Mouse (Mus musculus): ENCODE results near the gene Map2.

Map2 gene

DNA sequence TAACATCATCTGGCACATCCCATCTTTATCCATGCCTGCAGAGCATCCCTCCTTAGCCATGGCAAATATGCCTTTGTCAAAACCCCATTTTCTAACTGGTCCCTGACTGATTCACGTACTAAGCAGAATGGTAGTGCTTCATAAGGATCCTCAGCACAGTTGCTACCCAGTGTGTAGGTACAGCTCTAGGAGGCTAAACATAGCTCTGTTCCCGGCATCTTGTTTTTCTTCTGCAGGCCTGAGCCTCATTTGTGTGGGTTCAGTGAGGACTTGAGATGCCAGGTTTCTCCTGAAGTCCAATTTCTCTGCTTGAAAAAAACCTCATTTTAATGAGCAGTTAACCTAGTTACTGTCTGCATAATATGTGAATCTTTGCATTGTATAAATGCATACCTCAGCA lies 30.4 kb downstream of the Map2 start:
- DNase-seq (ENCODE audit: low read depth, low spot score), result no peak

DNA sequence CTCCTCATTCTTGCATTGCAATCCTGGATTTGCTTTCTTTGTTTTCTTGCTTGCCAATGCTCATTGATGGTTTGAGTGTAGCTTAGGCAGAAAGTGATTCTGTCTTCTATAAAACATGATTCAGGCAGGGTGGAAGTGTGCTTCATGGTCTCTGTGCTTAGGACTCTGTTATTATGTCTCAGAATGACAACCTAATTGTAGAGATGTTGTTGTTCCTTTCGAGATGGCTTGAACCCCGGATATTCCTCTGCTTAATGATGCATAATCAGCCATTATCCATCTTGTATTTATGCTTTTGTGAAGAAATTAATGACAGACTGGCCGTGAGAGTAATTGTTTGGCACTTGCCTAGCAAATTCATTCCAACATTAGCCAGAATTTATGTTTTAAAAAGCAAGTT lies 31.8 kb downstream of the Map2 start:
- no peak for DNase-seq (ENCODE audit: low read depth, low spot score)

DNA sequence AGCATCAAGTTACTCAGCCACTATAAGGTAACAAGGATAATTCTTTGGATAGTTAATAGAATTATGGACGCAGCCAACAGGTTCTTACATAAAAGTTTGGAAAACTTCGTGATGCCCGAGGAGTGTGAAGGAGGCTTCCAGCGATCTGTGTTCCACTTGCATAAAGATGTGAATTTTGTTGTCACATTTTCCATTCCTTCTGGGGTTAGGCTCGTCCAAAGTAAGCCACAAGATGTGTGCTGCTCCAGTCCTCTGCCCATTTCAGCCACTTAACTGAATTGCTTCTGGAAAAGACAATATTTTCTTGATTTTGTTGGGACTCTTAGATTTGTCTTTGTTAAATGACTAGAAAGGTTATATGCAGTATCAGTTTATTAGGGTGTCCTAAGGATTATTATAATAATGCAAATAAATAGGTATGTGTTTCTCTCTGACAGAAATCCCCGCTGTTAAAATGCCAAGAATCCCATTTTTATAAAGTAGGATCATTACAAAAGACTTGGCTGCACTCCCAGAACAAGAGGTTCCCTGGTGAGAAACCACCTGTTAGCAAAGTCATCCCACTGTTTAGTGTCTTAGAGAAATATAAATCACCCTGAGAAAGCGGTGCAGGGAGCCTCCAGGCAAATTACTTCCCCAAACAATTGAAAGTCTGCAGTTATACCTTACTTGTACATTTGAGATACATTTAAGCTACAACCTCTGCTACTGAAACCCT lies 36.2 kb downstream of the Map2 start:
- DNase-seq (ENCODE audit: low read depth, low spot score), result peak; percentile 12

DNA sequence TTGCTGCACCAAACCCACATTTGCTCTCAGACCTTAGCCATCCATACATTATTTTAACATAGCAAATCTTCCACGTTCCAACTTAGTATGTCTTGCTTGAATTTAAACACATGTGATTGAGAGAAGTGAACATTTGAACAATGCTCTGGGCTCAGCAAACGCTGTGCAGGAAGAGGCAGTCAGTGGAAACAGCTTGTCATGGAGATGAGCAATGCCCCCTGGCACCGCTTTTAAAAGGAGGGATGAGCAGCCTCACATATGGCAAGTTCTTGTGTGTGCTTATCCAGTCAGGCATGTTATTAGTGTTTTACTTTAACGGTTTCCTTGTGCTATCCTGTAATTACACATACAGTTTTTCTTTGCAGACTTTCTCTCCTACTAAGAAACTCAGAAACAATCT lies 46.4 kb downstream of the Map2 start:
- no peak for DNase-seq (ENCODE audit: low read depth, low spot score)

DNA sequence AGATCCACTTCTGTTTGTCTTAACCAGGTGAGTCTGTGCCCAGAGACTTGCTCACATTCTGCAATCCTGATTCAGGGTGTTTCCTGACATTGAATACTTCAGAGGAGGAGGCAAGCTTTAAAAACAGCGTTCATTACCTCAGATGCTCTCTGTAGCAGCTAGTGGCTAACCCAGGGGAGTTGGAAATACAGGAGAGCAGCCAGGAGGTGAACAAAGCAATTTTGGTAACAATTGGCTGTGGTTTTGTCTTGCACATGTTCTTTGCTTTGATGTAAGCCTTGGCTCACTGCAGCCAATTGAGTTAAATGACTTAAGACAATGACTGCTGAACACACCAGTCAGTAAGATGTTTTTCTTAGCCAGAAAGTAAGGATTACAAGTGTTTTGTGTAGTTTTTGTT lies 48.3 kb downstream of the Map2 start:
- peak; percentile 7 for DNase-seq (ENCODE audit: low read depth, low spot score)

DNA sequence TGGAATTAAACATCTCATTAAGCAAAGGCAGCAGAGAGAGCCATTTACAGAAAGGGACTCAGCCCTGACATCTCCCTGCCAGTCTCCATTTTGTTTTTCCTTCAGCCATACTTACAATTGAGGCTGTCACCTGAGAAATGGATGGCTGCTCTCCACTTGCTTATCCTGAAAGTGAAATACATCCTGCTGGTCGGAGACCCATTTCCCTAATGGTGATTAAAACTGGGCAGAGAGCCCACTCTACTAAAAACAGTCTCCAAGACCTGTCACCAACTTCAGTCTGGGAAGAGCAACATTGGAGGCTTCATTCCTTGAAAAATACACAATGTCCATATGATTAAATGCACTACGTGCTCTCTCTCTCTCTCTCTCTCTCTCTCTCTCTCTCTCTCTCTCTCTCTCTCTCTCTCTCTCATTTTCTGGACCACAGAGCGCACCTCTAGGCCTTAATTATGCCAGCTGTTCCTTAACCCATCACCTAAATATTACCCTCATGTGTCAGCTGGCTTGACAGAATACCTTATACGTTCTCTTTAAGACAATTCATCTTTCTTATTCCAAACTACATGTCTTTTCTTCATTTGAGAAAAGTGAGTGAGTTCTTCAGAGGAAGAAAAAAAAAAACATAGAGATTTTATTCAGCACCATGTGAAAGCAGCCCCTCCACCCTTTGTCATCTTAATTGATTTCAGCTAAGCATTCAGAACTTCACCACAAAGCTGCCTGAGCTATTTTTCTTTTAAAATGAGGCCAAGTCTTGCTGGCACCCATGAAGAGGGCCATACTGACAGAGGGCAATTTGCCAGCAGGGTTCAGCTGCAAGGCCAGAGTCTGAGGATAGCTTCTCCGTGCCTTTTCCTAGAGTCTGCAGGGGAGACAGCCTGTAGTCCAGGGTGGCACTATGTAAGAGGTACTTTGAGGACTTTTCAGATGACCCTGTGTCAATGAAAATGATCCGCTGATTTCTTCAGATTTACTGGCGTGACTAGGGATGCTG lies 51.6 kb downstream of the Map2 start:
- no peak for DNase-seq (ENCODE audit: low read depth, low spot score)

DNA sequence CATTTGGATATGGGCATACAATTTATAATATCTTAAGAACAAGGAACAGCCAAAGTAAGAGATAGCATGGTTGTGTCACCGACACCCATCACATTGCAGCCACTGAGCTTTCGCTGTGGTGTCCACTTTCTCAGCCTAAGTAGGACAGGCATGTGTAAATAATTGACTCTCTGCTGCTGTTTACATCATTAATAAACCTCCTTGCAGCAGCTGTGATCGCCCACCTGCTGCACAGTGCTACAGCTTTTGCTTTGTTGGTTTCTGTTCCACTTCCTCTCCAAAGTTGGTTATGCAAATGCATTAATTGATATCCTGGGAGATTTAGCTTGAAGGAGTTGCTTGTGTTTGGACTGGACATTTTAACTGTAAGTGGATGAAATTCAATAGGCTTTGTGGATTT lies 53.1 kb downstream of the Map2 start:
- DNase-seq (ENCODE audit: low read depth, low spot score), result no peak

DNA sequence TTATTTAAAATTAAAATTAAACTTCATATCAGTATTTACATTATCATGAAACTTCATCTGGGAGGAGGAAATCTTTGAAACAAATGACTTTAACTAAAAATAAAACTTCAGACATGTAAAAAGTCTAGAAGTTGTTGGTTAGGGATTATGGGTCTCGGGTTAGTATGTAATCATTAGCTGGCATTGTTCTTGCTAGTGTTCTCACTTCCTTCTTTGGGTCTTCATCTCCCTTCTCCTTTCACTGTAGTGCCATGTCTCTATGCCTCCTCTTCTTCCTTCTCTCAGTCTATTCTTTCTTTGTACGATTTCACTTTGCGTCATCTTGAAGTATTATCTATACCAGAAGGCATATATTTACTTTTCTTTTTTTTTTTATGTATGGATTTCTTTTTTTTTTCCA lies 55.3 kb downstream of the Map2 start:
- DNase-seq (ENCODE audit: low read depth, low spot score), result no peak

DNA sequence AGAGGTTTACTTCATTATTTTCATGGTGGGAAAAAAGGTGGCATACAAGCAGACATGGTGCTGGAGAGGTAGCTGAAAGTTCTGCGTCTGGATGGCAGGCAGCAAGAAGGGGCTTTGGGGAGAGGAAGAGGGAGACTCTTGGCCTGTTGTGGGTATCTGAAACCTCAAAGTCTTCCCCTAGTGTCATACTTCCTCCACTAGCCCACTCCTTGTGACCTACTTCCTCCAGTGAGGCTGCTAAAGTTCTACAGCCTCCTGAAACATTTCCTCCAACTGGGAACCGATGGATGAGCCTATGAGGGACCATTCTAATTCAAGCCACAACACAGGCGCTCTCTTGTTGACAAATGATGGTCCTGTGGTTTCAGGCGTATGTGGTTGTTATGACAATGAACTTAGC lies 56.9 kb downstream of the Map2 start:
- DNase-seq (ENCODE audit: low read depth, low spot score), result no peak

DNA sequence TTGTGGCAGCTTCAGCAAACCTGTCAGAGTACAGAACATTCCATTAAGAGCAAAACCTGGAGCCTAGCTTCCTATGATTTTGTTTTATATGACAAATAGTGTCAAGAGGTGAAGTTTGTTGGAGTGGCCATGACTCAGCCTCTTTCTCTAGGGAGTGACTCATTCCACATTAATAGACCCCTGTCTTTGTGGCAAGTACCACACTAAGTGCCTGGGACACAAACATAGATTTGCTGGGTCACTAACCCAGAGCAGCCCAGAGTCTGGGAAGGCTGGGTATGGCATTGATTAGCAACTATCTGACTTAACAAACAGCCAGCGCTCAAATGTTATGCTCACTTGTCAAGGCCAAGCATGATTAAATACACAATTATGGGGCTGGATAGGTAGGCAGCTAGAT lies 69.8 kb downstream of the Map2 start:
- no peak for DNase-seq (ENCODE audit: low read depth, low spot score)

DNA sequence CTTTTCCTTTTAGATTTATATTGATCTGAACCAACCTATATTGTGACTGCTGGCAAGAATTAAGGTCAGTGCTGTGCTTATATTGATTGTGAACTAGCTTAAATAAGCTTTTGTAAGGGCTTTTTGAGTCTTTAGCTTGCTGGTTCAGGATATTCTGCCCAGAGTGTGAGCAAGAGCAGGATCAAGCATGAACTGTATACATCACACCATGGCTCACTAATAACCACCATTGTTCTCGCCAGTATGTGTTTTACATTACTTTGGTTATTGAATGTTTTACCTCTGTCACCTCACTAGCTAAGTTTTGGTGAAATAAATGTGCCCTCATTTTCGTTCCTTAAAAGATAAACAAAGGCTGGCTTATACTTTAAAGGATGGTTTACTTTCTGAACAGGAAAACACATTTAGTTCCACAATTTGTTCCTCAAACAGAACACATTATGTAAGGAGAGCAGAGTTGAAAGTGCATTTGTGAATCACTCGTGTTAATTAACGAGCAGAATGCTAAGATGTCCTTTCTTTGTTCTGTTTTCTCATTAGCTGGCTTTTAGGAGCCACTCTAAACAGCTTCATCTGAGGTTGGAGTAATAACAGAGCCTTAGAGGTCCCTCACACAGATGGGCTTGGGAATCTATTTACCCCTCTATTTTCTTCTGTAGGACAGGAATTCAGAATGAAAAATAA lies 76.7 kb downstream of the Map2 start:
- DNase-seq (ENCODE audit: low read depth, low spot score), result no peak

DNA sequence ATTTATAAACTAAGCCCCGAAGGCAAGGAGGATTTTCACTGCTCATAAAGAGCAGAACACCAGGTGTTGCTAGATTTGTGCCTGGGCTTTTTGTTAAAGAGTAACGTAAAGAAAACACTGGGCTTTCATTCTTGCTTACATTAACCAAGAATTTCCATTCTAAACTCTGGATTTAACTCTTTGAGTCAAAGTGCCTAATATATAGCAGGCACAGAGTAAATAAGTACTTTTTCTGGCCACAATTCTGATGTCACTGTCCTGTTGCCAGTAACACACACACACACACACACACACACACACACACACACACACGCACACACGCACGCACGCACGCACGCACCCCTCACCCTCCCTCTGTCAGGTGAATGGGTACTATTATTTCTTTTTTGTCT lies 77.3 kb downstream of the Map2 start:
- no peak for DNase-seq (ENCODE audit: low read depth, low spot score)

DNA sequence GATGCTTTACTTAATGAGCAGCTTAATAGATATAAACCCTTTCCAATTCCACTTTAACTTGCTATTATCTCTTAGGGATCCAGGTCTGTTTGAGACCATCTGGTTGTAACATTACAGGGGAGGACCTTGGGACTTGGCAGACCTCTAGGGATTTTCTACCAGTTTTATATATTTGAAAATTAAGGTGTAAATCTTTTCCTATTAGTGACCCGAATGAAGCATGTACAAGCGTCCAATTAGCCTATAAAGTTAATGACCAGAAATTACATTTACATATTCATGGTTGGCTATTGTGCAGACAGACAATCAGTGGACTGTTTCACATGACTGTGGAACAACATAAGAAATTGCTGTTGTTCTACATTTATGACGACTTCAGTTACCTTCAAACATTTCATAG lies 88.1 kb downstream of the Map2 start:
- no peak for DNase-seq (ENCODE audit: low read depth, low spot score)

DNA sequence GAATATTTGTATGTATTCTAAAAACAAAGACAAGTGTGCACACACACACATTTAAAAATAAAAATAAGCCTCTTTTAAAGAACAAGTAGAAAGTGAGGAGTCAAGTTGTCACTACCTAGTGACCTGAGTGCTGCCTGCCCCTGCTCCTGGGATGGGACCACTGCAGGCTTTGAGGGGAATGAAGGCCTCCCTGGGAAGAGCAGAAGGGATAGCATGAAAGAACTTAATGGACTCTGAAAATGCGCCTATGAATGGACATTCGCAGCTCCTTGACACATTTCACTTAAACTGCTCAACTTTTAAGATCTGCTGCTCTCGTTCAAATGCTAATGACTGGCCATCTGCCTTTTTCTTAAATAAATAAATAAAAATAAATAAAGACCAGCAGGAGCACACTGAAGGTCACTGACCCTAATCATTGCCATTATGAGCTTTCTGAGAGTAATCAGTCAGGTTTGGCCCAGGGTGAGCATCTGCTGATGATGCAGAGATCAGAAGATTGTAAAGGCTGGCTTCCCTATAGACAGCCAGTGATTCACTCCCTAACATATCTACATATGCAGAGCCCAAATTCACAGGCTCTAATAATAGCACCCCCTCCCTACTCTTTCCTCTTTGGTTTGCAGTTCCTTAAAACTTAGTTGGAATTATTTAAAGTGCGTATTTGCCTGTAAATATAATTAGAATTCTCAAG lies 91.3 kb downstream of the Map2 start:
- DNase-seq (ENCODE audit: low read depth, low spot score), result peak; percentile 5

DNA sequence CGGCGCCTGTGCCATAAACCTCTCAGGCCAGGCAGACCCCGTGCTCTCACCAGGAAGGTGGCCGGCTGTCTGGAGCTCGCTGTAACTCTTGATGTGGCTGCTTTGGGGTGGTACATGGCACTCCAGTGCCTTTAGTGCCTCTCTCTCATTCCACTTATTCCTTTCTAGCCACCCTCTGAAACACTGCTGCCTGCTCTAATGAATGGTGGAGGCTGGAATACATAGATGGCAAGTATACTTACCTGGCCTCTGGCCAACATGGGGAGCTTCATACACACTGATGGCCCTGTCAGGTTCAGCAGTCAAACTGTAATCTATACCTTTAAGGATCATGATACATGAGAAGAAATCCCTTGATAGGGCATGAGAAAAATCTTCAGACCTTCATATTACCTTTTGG lies 102.6 kb downstream of the Map2 start:
- DNase-seq (ENCODE audit: low read depth, low spot score), result no peak

DNA sequence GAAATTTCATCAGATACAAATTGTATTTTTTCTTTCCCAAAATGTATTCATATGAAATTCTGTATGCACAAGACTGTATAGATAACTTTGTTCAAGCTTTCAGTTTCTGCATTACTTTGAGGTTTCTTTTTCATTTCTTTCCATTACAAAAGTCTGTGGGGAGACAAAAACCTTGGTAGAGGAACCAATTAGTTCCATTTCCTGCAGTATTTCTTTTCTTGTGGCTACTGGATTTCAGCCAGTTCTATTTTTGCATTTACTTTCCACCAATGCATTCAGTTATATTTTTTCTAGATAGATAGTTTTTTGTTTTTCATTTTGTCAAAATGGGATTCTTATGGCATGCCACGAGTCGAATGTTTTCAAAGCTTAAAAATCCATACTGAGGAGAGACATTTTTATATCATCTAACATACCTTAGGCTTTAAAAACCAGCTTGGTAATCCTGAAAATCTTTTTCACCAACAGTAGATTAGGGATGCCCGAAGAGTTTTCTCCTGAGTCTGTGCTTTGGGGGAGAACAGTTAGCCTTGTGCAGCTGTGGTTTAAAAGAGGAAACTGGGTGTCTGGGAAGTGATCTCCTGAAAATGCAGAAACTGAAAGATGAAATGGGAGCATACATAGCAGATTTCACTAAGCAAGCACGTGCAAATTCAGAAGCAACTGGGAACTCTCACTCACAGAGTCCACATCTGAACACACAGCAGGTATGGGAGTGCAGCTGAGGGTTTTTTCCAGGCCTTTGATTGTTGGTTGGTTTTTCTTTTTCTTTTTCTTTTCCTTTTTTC lies 104.3 kb downstream of the Map2 start:
- no peak for DNase-seq (ENCODE audit: low read depth, low spot score)

DNA sequence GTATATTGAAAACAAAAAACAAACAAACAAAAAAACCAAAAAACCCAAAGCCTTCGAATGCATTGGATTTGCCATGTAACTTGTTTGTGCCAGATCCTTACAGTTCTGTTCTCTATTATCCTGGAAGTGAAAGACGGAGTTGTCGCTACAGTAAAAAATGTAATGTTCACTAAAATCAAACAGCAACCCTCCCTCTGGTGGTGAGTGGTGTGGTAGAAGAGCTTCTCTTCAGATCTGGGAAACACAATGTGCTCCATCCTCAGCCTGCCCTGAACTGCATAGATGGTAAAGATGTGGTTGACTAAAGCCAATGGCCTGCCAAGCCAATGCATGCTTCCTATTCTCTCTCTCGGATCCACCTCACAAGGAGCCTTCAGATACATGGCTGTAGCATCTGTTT lies 105.1 kb downstream of the Map2 start:
- DNase-seq (ENCODE audit: low read depth, low spot score), result no peak

DNA sequence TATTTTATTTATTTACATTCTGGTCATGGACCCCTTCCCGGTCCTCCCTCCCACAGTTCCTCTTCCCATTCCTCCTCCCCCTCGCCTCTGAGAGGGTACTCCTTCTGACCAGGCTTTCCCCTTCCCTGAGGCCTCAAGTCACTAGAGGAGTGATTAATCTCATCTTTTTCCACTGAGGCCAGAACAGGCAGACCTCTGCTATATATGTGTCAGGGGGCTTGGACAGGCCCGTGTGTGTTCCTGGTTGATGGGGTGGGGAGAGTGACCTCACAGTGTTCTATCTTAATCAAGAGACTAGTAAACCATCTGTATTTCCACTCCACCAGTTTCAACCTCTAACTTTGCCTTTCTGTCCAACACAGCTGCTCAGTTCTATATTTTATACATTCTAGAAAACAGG lies 107.4 kb downstream of the Map2 start:
- no peak for DNase-seq (ENCODE audit: low read depth, low spot score)

DNA sequence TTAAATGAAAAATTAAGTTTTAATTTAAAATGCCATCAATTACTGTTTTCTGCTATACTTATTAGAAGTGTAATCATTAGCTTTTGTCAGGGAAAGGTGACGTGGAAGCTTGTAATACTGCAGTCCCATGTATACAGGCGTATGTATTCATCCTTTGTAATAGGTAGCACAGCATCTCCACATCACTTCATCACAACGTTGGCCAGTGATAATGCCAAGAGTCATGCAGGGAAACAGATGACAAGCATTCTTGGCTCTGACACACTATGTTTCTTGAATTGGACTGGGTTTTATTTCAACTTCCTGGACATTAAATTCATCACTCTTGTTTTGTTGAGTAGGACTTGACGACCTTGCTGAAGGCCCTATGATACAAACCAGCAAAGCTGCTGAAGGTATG lies 113.9 kb downstream of the Map2 start:
- no peak for DNase-seq (ENCODE audit: low read depth, low spot score)

DNA sequence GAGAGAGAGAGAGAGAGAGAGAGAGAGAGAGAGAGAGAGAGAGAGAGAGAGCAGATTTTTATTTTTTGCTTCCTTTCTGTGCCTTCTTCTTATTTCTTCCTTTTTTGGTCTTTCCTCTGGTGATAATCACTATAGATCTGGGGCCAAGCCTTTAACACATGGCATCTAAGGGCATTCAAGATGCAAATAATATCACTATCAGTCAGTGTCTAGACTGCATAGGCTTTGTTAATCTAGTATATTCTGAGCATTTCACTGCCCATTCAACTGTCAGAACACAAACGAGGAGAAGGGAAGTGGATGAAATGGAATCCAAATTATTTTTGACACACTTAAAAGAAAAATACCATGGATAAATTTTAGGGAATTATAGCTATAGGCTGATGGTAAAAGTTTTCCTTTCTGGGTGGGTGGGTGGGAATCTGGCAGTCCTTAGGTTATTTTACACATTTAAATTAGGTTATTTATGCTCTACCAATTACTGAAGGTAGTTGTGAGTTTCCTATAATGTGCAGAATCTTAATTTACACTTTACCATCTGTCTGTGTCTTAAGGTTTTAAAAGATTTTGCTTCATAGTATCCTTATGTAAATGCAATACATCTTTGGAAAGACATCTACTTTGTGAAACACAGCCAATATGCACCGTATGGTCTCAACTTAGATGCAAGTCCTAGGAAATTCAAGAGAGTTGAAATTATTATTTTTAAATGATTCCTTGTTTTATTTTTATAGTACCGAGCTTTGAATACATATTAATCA lies 117.2 kb downstream of the Map2 start:
- DNase-seq (ENCODE audit: low read depth, low spot score), result no peak

Data from R1 (cell line).